ENCODE assay signal across 11 mouse cellular contexts in the genomic region with DNA sequence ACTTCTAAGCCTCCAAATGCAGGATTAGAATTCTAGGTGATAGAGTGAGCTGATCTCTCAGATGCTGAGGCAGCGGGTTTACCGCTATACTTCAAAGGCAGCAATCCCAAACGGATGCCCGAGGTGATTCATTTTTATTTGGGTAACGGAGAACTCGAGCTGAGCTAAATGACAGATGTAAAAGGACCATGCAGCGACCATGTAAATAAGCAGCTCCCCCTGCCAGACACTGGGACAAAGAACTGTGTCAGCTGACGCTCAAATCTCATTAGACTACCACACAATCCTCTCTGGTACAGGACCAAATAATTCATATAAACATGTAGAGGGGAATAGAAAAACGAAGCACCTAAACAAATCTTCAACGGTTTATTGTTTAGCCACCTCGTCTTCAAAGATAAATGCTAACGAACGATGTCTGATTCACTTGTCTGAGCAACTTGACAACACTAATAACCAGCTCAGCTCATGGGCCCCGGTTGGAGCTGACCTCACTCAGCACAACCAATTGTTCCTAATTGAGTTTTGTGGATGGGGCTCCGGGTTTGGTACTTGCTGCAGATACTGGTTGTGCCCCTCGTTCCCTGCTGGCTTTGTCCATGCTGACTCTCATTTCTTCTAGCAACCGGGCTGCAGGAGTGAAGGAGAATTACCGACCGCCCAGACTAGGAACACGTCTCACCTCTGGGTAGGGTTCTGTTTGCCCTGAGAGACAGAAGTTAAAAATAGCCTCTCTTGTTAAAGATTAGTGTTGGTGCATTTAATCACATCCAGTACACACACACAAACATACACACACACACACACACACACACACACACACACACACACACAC.
A peak's percentile ranks its signal among the peaks of the same experiment; 100 is the strongest.
DNase-seq lines count a peak whose midpoint lies in the region; ATAC-seq lines count a peak whose summit lies in the region.
"Had no signal": no experiment of that assay in that cellular context is flagged by ENCODE, and none has a peak within 500 bp of the region (broad histone marks: within the 10 kb centered on the region; RNA-seq: fewer than 3 reads in every experiment).

No protein-coding gene starts in this region.

- 0 out of 2 replicates have a peak overlapping the region, but pooled peaks have one; percentile 53 for H3K27ac ChIP-seq in heart, embryonic 10.5 days
- peak overlapping the region; percentile 65 for H3K27ac ChIP-seq in hindbrain, embryonic 11.5 days (ENCODE audit: low read depth, low read length)
- H3K27ac ChIP-seq in midbrain, embryonic 16.5 days (ENCODE audit: low read length), result peak overlapping the region; percentile 73
- H3K27ac ChIP-seq: embryonic facial prominence, embryonic 15.5 days; gastrocnemius, adult 2 months; limb, embryonic 15.5 days had no signal

- no peaks in the 10 kb centered on the region for H3K27me3 ChIP-seq in heart, embryonic 10.5 days (ENCODE audit: insufficient read depth, poor library complexity, severe bottlenecking)
- H3K27me3 ChIP-seq in hindbrain, embryonic 11.5 days (ENCODE audit: control insufficient read depth, insufficient read depth, low read length), result no peaks in the 10 kb centered on the region
- no peaks in the 10 kb centered on the region for H3K27me3 ChIP-seq in midbrain, embryonic 16.5 days (ENCODE audit: control insufficient read depth, insufficient read depth, low read depth, low read length)
- H3K27me3 ChIP-seq: embryonic facial prominence, embryonic 15.5 days; limb, embryonic 15.5 days had no signal

- 63% methylated on average over 20 of the region's 20 CpGs for WGBS in heart, embryonic 10.5 days
- WGBS in hindbrain, embryonic 11.5 days, result 40% methylated on average over 20 of the region's 20 CpGs
- 7% methylated on average over 20 of the region's 20 CpGs for WGBS in midbrain, embryonic 16.5 days

- H3K4me1 ChIP-seq in heart, embryonic 10.5 days, result peaks cover 11% of the 10 kb centered on the region
- H3K4me1 ChIP-seq in hindbrain, embryonic 11.5 days (replicated peaks; ENCODE audit: control insufficient read depth, insufficient read depth, low read length), result no peaks in the 10 kb centered on the region; the same call in 1 of the 2 replicates
- H3K4me1 ChIP-seq in midbrain, embryonic 16.5 days (ENCODE audit: control insufficient read depth, insufficient read depth, low read length), result peaks cover 11% of the 10 kb centered on the region; the same call in 1 of the 2 replicates
- H3K4me1 ChIP-seq: embryonic facial prominence, embryonic 15.5 days; limb, embryonic 15.5 days had no signal

- ATAC-seq in hindbrain, embryonic 11.5 days (ENCODE audit: low FRiP score), result peak; percentile 68; the same call in 1 of the 2 replicates
- ATAC-seq in midbrain, embryonic 16.5 days, result peak; percentile 89

- H3K9ac ChIP-seq in hindbrain, embryonic 11.5 days (ENCODE audit: low read depth, low read length), result 0 out of 2 replicates have a peak overlapping the region, but pooled peaks have one; percentile 23
- peak overlapping the region; percentile 46; the same call in 1 of the 2 replicates for H3K9ac ChIP-seq in midbrain, embryonic 16.5 days (ENCODE audit: low read depth, low read length)
- H3K9ac ChIP-seq: embryonic facial prominence, embryonic 15.5 days; limb, embryonic 15.5 days had no signal

- no peak for DNase-seq in heart, embryonic 10.5 days (ENCODE audit: low spot score)
- DNase-seq in heart, adult 8-10 months (ENCODE audit: low spot score), result no peak
- DNase-seq in embryo, embryonic 9.5 days (ENCODE audit: extremely low spot score), result peak; percentile 19
- DNase-seq in hindbrain, embryonic 11.5 days (ENCODE audit: low spot score), result peak; percentile 46
- no peak for DNase-seq in thymus, postnatal 14 days
- DNase-seq in adrenal gland, postnatal 36 days, result no peak
- no peak for DNase-seq in layer of hippocampus, adult 9-11 months
- DNase-seq: gastrocnemius, adult 2 months had no signal

- no peaks in the 10 kb centered on the region for H3K36me3 ChIP-seq in heart, embryonic 10.5 days
- no peaks in the 10 kb centered on the region for H3K36me3 ChIP-seq in hindbrain, embryonic 11.5 days (ENCODE audit: control insufficient read depth, insufficient read depth, low read length)
- no peaks in the 10 kb centered on the region for H3K36me3 ChIP-seq in midbrain, embryonic 16.5 days (ENCODE audit: control insufficient read depth, insufficient read depth, low read length)
- H3K36me3 ChIP-seq: embryonic facial prominence, embryonic 15.5 days; limb, embryonic 15.5 days had no signal

- peak overlapping the region; percentile 21; the same call in 1 of the 2 replicates for H3K4me2 ChIP-seq in hindbrain, embryonic 11.5 days (replicated peaks; ENCODE audit: low read depth, low read length)
- peak overlapping the region; percentile 42 for H3K4me2 ChIP-seq in midbrain, embryonic 16.5 days (ENCODE audit: low read length)
- H3K4me2 ChIP-seq: embryonic facial prominence, embryonic 15.5 days; limb, embryonic 15.5 days had no signal

- H3K4me3 ChIP-seq in heart, embryonic 10.5 days, result no peak overlapping the region
- no peak overlapping the region for H3K4me3 ChIP-seq in hindbrain, embryonic 11.5 days (ENCODE audit: low read depth, low read length)
- peak overlapping the region; percentile 7 for H3K4me3 ChIP-seq in midbrain, embryonic 16.5 days (ENCODE audit: low read depth, low read length)
- H3K4me3 ChIP-seq: embryonic facial prominence, embryonic 15.5 days; gastrocnemius, adult 2 months; limb, embryonic 15.5 days had no signal

- H3K9me3 ChIP-seq in heart, embryonic 10.5 days, result no peaks in the 10 kb centered on the region
- no peaks in the 10 kb centered on the region for H3K9me3 ChIP-seq in hindbrain, embryonic 11.5 days (ENCODE audit: control insufficient read depth, low read length)
- H3K9me3 ChIP-seq in midbrain, embryonic 16.5 days (replicated peaks; ENCODE audit: control insufficient read depth, low read length, poor library complexity, severe bottlenecking), result no peaks in the 10 kb centered on the region
- H3K9me3 ChIP-seq: limb, embryonic 15.5 days had no signal

Comparison
In these comparisons a context has a peak if more than half of its experiments do, and no peak if none do; other contexts are left out.
1. DNase-seq: peak in embryo, embryonic 9.5 days (single experiment) and hindbrain, embryonic 11.5 days (single experiment); none in heart, embryonic 10.5 days (single experiment), heart, adult 8-10 months (single experiment), thymus, postnatal 14 days (single experiment), adrenal gland, postnatal 36 days (0 of 2) and layer of hippocampus, adult 9-11 months (single experiment).
2. Peak in every context shown above with its lines, with median percentiles within 50 percentile points of each other: H3K27ac ChIP-seq.